Mouse (Mus musculus) embryonic fibroblast, embryonic 13.5 days (primary cell): Measurements from ENCODE around the gene Frem3. TPM values are rescaled to one million over a fixed set of nuclear protein-coding genes. Genes with fewer than 3 reads are reported as not detected.
"Not testable (repeated sequence)": the region's sequence is repeated elsewhere in the genome, so short reads cannot be mapped to it uniquely, and the experiment has no call there.

Experiments used
- H3K27ac ChIP-seq: 2 replicates; pipeline ENCODE4 v1.5.1; 2012; ENCODE audit warnings: low read length, control low read depth, inconsistent platforms; ENCODE audit not compliant: insufficient read depth
- H3K4me1 ChIP-seq: 2 replicates; pipeline ENCODE4 v1.6.1; 2011; ENCODE audit warnings: low read length; ENCODE audit not compliant: control insufficient read depth, insufficient read depth
- H3K4me3 ChIP-seq: 2 replicates; pipeline ENCODE4 v1.5.1; 2011; ENCODE audit warnings: mild to moderate bottlenecking, control low read depth, low read length; ENCODE audit not compliant: insufficient read depth
- CTCF ChIP-seq: IDR thresholded peaks from 2 replicates; pipeline ENCODE4 v1.5.1; 2011; ENCODE audit warnings: mild to moderate bottlenecking, control low read depth, low read length, moderate library complexity, borderline replicate concordance; ENCODE audit not compliant: insufficient read depth
- POLR2A ChIP-seq: IDR thresholded peaks from 2 replicates; pipeline ENCODE4 v1.6.1; 2011; ENCODE audit warnings: low read depth, mild to moderate bottlenecking, control low read depth, low read length, moderate library complexity
- polyA plus RNA-seq: library from polyadenylated mRNA; stranded (reverse); fragments of >200 nt; gene quantifications from 2 replicates; pipeline ENCODE4 v1.2.4, GENCODE M21; 2011; ENCODE audit warnings: low read depth; ENCODE audit not compliant: missing spikeins, insufficient read length

The Frem3 gene
- polyA plus RNA-seq, 1 experiment: 0.09 TPM

DNA sequence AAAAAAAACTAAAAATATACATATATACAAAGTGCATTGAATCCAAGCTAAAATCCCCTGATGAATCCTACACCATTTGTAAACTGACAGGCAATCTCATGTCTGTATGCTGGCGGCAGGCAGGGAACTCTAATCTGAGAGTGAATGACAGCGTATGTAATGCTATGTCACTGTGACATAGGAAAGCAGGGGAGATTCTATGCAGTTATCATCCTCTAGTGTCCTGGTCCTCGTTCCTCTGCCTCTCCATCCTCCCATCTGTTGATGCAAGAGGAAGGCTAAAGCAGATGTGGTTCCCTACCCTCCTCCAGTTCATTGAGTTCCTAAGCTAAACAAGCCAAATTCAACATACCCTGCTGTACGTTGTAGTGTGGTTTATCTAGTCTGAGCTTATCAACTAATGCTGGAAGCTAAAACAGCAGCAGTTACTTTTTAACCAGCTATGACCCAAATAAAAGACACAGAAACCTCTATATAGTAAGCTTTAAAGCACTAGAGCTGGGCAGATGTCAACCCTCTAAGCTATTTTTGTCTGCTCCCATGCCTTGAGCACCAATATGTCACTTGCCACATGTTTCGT lies 73.0 kb downstream of the Frem3 start:
- TF ChIP-seq CTCF: no peak
- H3K4me3 ChIP-seq: no peak overlapping the region
- H3K4me1 ChIP-seq: no peaks in the 10 kb centered on the region
- H3K27ac ChIP-seq: no peak overlapping the region

DNA sequence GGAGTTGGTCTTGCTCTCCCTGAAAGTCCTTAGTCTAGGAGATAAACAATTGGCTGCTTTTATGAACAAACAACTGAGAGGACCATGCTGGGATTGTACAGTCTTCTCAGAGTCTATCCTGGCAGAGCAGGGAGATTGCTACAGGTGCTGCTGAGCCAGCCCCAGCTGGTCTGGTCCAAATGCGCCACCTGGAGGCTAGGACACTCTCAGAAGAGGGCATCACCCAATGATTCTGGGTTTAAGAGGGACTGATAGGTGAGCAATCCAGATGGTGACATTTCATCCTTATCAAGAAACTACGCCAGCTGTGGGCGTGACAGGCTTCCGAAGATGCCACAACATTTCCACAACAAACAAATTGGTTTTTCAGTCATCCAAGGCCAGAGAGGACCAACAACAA lies 77.3 kb downstream of the Frem3 start:
- no peak for TF ChIP-seq POLR2A
- TF ChIP-seq CTCF: peak; percentile 76
- Histone ChIP-seq H3K4me1 (no peaks in the 10 kb centered on the region), H3K4me3 (no peak overlapping the region), H3K27ac (no peak overlapping the region)

DNA sequence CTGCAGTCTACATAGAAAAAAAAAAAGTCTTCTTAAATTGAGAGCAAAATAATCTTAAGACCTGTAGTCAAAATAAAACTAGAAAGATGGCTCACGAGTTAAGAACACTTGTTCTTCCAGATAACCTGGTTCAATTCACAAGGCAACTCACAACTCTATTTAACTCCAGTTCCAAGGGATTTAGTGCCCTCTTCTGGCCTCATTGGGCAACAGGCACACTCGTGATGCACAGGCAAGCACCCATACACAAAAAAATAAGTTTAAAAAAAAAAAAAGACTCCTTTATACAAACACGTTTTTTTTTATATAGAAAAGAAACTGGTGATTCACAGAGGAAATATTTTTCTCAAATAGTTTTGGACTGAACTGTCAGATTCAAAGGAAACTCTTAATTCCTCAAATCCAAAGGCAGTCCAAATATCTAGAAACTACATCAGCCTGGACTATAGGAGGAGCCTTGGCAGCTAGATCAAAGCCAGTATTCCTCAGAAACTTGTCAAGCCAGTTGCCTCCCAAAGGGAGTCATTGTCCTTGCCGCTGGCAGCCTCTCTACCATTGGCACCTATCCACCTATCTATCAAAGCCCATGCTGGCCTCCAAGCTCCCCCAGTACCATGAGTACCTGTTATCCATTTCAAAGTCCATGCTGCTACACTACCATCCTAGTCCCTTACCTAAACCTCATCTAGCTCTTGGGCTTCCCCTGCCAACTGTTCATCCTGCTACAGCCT lies 100.0 kb downstream of the Frem3 start:
- no peak overlapping the region for H3K4me3 ChIP-seq
- no peak for TF ChIP-seq POLR2A
- TF ChIP-seq CTCF: no peak
- peaks cover 5% of the 10 kb centered on the region; the same call in 1 of the 2 replicates for H3K4me1 ChIP-seq
- 0 out of 2 replicates have a peak overlapping the region, but pooled peaks have one; percentile 8 for H3K27ac ChIP-seq

DNA sequence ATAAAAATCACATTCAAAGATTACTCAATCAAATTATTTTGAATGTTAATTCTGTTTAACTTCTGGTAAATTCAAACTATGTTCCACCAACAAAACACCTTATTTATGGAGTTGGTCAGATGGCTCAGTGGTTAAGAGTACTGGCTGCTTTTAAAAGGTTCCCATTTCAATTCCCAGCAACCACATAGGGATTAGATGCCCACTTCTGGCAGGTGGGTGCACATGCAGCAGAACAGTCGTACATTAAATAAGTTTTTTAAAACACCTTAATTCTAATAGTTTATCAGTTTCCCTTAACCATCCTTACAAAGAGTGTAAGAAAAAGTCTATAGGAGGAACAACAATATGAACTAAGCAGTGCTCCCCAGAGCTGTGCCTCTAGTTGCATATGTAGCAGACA lies 103.6 kb downstream of the Frem3 start:
- Histone ChIP-seq H3K4me1 (peaks cover 5% of the 10 kb centered on the region; the same call in 1 of the 2 replicates), H3K27ac (no peak overlapping the region), H3K4me3 (no peak overlapping the region)
- no peak for TF ChIP-seq CTCF
- no peak for TF ChIP-seq POLR2A

DNA sequence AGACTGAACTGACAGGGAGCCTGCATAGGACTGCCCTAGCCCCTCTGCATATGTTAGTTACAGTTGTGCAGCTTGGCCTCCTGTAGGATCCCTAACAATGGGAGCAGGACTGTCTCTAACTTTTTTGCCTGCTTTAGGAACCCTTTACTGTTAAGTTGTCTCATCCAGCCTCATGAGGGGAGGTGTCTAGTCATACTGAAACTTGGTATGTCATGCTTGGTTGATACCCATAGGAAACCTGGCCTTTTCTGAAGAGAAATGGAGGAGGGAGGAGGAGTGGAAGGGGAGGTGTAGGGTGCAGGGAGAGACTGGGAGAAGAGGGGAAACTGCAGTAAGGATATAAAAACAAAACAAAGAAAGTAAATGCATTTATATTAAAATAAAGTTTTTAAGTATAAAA lies 121.4 kb downstream of the Frem3 start:
- no peak for TF ChIP-seq CTCF
- no peak for TF ChIP-seq POLR2A

DNA sequence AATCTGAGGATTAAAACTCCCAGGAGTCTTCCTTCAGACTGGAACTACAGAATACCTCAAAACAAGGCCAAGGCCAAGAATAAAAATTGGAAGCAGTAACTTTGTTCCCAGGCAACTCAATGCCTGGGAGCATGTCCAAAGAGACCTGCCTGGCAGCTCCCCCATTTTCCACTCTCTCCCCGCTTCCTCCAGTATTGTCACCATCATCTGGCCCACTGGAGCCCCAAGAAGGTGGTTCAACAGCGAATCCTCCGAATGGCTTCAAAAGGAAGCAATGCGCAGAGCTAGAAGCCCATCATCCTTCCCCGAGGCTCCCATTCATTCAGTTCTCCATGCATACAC lies 127.1 kb downstream of the Frem3 start:
- Histone ChIP-seq H3K4me1 (no peaks in the 10 kb centered on the region), H3K27ac (peak overlapping the region; percentile 97)
- TF ChIP-seq POLR2A (no peak), CTCF (no peak)

More for the DNA sequence above, 121.4 kb downstream of the Frem3 start:
- Histone ChIP-seq H3K4me1 (no peaks in the 10 kb centered on the region), H3K27ac (no peak overlapping the region), H3K4me3 (no peak overlapping the region)

DNA sequence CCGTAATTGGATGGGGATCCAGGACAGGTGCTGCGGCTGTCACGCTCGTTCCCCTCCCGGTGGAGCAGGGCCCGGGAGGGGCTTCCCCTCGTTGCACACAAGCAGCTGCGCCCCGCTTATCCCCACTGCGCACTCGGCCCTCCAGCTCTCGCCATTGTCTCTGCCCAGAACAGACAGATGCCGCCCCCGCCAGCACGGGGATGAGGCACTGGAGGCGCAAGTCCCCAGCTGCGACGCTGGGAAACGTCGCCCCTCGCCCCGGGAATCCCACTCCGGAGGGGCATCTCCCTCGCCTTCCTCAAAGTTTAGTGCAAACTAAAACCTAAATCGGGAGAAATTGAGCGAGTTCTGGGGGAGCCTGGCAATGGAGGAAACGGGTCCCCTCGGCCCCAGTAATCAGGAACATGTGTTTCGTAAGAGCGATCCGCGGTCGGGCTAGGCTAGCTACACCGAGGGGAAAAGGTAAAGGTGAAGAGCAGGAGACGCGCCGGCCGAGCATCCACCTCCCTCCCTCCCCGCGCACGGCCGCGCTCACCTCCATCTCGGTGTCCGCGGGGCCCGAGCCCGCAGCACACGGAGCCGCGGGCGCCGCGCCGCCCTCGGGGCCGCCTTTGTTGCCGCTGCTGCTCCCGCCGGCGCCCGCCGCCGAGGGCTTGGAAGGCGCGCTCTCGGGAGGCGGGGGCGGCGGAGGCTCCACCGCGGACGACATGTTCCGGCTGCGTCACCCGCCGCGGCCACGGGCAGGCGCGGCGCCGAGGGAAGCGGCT lies 127.7 kb downstream of the Frem3 start:
- no peak for TF ChIP-seq CTCF
- no peak for TF ChIP-seq POLR2A
- peak overlapping the region; percentile 96 for H3K4me3 ChIP-seq
- H3K27ac ChIP-seq: peak overlapping the region; percentile 97
- no peaks in the 10 kb centered on the region for H3K4me1 ChIP-seq

More for the DNA sequence above, 127.1 kb downstream of the Frem3 start:
- H3K4me3 ChIP-seq: peak overlapping the region; percentile 96

DNA sequence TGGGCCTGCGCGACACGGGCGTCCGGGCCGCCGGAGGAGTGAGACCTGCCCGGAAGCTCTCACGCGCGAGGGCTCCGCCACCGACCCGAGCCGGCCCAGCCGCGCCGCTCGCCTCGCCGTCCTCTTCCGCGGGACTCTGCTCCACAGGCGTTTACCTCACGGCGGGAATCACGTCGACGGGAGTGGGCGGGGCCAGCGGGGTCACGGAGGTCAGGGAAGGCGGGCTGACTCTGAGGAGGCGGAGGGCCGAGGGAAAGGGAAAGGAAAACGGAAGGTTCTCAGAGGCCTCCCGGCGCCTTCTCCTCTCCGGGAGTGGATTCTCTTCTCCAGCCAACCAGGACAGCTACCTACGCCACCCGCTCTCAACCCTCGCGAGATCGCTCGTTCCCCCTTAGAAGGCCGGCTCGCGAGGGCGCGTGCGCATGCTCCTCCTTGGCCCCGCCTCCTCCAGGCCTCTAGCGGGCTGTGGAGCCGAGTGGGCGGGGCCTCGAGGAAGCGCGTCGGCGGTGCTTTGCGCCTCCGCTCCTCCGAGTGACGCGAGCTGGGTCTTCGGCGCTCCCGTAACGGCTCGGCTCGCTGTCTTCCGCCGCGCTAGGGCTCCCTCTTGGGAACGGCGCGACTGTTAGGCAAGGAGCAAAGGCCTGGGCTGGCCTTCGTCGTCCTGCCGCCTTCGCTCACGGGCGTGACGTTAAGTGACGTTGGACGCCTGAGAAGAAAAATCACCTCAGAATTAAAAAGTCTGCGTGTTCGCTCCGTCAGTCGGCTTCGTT lies 128.5 kb downstream of the Frem3 start, which contains the start of gene Smarca5:
Gene Smarca5 (minus strand): TSS at position 343 of the 770 bp plus-strand sequence.
- H3K27ac ChIP-seq: peak within 1 kb of the TSS; percentile 97
- peak within 1 kb of the TSS; percentile 96 for H3K4me3 ChIP-seq
- TF ChIP-seq POLR2A: peak; percentile 82
- not testable (repeated sequence) for H3K4me1 ChIP-seq

DNA sequence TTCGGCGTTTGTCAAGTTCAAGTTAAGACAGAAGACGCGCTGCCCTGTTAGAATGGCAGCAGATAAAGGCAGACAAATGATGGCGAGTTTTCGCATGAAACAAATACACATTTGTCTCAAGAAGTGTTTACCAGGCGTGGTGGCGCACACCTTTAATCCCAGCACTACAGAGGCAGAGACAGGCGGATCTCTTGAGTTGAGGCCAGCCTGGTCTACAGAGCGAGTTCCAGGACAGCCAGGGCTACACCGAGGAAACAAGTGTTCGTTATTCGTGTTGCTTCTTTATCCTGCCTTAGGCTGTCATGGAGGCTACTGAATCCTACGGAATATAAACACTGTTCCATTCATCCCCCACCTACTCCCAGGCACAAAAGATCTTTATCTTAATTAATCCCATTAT lies 129.1 kb downstream of the Frem3 start:
- Histone ChIP-seq H3K4me1 (no peaks in the 10 kb centered on the region), H3K27ac (peak overlapping the region; percentile 75), H3K4me3 (peak overlapping the region; percentile 35)
- TF ChIP-seq CTCF (no peak), POLR2A (no peak)

Other genes with a start within 250 kb of the Frem3 start
- gene Gypa, start 117.3 kb upstream of the Frem3 start, polyA plus RNA-seq: not detected in 2 replicates
- gene Smarca5, start 128.4 kb downstream of the Frem3 start, polyA plus RNA-seq: 94.9 and 110 TPM in 2 replicates